Mouse (Mus musculus) thymus, adult 2 months (tissue): ENCODE measurements around the gene Sez6l. TPM values are rescaled to one million over a fixed set of nuclear protein-coding genes. Genes with fewer than 3 reads are reported as not detected.

Experiments used
- DNase-seq: peaks from one replicate; pipeline ENCODE4 v3.0.0; 2021
- H3K27ac ChIP-seq: fragments of 200-500 bp; 2 replicates; pipeline ENCODE4 v1.5.1; 2012; ENCODE audit warnings: low read length, control low read depth; ENCODE audit not compliant: control insufficient read depth, insufficient read depth
- H3K27me3 ChIP-seq: fragments of 200-500 bp; 2 replicates; pipeline ENCODE4 v1.6.1; 2012; ENCODE audit warnings: mild to moderate bottlenecking, low read length, moderate library complexity, mixed read lengths; ENCODE audit not compliant: control insufficient read depth, insufficient read depth
- H3K36me3 ChIP-seq: fragments of 200-500 bp; 2 replicates; pipeline ENCODE4 v1.6.1; 2012; ENCODE audit warnings: mild to moderate bottlenecking, low read length, moderate library complexity; ENCODE audit not compliant: control insufficient read depth, insufficient read depth
- H3K4me1 ChIP-seq: fragments of 200-500 bp; replicated peaks from 2 replicates; pipeline ENCODE4 v1.6.1; 2012; ENCODE audit warnings: low read length; ENCODE audit not compliant: control insufficient read depth, insufficient read depth
- H3K4me3 ChIP-seq: fragments of 200-500 bp; 2 replicates; pipeline ENCODE4 v1.5.1; 2012; ENCODE audit warnings: mild to moderate bottlenecking, low read length, control low read depth, moderate library complexity; ENCODE audit not compliant: control insufficient read depth, insufficient read depth
- CTCF ChIP-seq: fragments of 200-500 bp; IDR thresholded peaks from 2 replicates; pipeline ENCODE4 v1.5.1; 2012; ENCODE audit warnings: mild to moderate bottlenecking, control low read depth, low read length, moderate library complexity, borderline replicate concordance; ENCODE audit not compliant: control insufficient read depth, poor library complexity, insufficient read depth; ENCODE audit errors: extremely low read depth
- POLR2A ChIP-seq: fragments of 200-500 bp; IDR thresholded peaks from 2 replicates; pipeline ENCODE4 v1.6.1; 2012; ENCODE audit warnings: mild to moderate bottlenecking, low read length, control low read depth, moderate library complexity; ENCODE audit not compliant: control insufficient read depth, poor library complexity, insufficient read depth; ENCODE audit errors: extremely low read depth
- WGBS: fragments of 180-500 bp; shearing (Covaris S2); methylation state at CpG from one replicate; pipeline ENCODE4 v1.1.7; 2018; 5-methylcytosine and 5-hydroxymethylcytosine counted together
- polyA plus RNA-seq: library from polyadenylated mRNA; depleted of rRNA; stranded (reverse); fragments of >200 nt; gene quantifications from 2 replicates; pipeline ENCODE4 v1.2.3, GENCODE M21; 2012; rRNA removed

The Sez6l gene
- polyA plus RNA-seq: 1.5 and 1.8 TPM in 2 replicates

- DNase-seq: no peak
- no peak for TF ChIP-seq CTCF
- TF ChIP-seq POLR2A: no peak
- Histone ChIP-seq H3K36me3 (no peaks in the 10 kb centered on the region), H3K27me3 (peaks cover 2% of the 10 kb centered on the region; the same call in 1 of the 2 replicates), H3K4me3 (no peak within 1 kb of the TSS), H3K4me1 (no peaks in the 10 kb centered on the region), H3K27ac (no peak within 1 kb of the TSS)
- WGBS: 6% methylated on average over 41 of the region's 50 CpGs
Observed at GRCm38 (mm10) chr5:112576993-112577670, at the start of gene Sez6l. Sez6l (minus strand) TSS chr5:112577185.

GRCm38 (mm10) chr5:112625555-112626160, 48.7 kb upstream of the Sez6l start:
- Histone ChIP-seq H3K4me3 (no peak overlapping the region), H3K36me3 (no peaks in the 10 kb centered on the region), H3K27ac (no peak overlapping the region), H3K4me1 (no peaks in the 10 kb centered on the region), H3K27me3 (no peaks in the 10 kb centered on the region)
- DNase-seq: no peak
- 47% methylated on average over 31 of the region's 31 CpGs for WGBS
- TF ChIP-seq POLR2A (no peak), CTCF (no peak)

- TF ChIP-seq CTCF (no peak), POLR2A (no peak)
- H3K4me1 ChIP-seq: no peaks in the 10 kb centered on the region
- no peak for DNase-seq
- H3K4me3 ChIP-seq: no peak overlapping the region
- H3K27ac ChIP-seq: no peak overlapping the region
- no peaks in the 10 kb centered on the region for H3K36me3 ChIP-seq
- H3K27me3 ChIP-seq: no peaks in the 10 kb centered on the region
- 65% methylated on average over 2 of the region's 2 CpGs for WGBS
Observed at GRCm38 (mm10) chr5:112622946-112623345, 46.0 kb upstream of the Sez6l start.

- WGBS: 52% methylated on average over 3 of the region's 3 CpGs
Observed at GRCm38 (mm10) chr5:112620256-112620655, 43.3 kb upstream of the Sez6l start.

GRCm38 (mm10) chr5:112619344-112619743, 42.4 kb upstream of the Sez6l start:
- WGBS: 66% methylated on average over 3 of the region's 3 CpGs
- Histone ChIP-seq H3K4me1 (no peaks in the 10 kb centered on the region), H3K4me3 (no peak overlapping the region), H3K27me3 (no peaks in the 10 kb centered on the region), H3K36me3 (no peaks in the 10 kb centered on the region), H3K27ac (no peak overlapping the region)
- no peak for TF ChIP-seq CTCF
- TF ChIP-seq POLR2A: no peak
- no peak for DNase-seq

More at GRCm38 (mm10) chr5:112620256-112620655, 43.3 kb upstream of the Sez6l start:
- Histone ChIP-seq H3K4me1 (no peaks in the 10 kb centered on the region), H3K27ac (no peak overlapping the region), H3K36me3 (no peaks in the 10 kb centered on the region), H3K4me3 (no peak overlapping the region), H3K27me3 (no peaks in the 10 kb centered on the region)
- no peak for DNase-seq
- TF ChIP-seq POLR2A: no peak
- TF ChIP-seq CTCF: no peak

GRCm38 (mm10) chr5:112617602-112618247, 40.7 kb upstream of the Sez6l start:
- no peak overlapping the region for H3K4me3 ChIP-seq
- H3K27ac ChIP-seq: no peak overlapping the region
- H3K4me1 ChIP-seq: no peaks in the 10 kb centered on the region
- no peak for DNase-seq
- TF ChIP-seq CTCF: no peak
- TF ChIP-seq POLR2A: no peak
- H3K27me3 ChIP-seq: no peaks in the 10 kb centered on the region
- H3K36me3 ChIP-seq: no peaks in the 10 kb centered on the region
- 90% methylated on average over 16 of the region's 16 CpGs for WGBS
